1 mouse cellular context compared by ENCODE assay signal in genomic region chr1:145138452-145139266, GRCm38 (mm10).
TF ChIP-seq lines count a peak whose summit lies in the region.

No protein-coding gene starts in this region.

TF ChIP-seq in MEL, 35 proteins besides CTCF, POLR2A, EP300 and RAD21 (continued from another document):
- TF ChIP-seq KAT2A (conservative IDR thresholded peaks at IDR 0.05; ENCODE audit: low read depth, low read length): peak; percentile 42; the same call in 1 of the 2 replicates
- TF ChIP-seq ZC3H11A (IDR thresholded peaks at IDR 0.05; ENCODE audit: low read depth, low read length): no peak
- no peak for TF ChIP-seq NELFE (IDR thresholded peaks at IDR 0.05; ENCODE audit: low read depth, low read length)
- TF ChIP-seq MAX (IDR thresholded peaks at IDR 0.05; ENCODE audit: low read length): peak; percentile 56; the same call in 1 of the 2 replicates
- TF ChIP-seq TAL1 (IDR thresholded peaks at IDR 0.05; ENCODE audit: low read length): peak; percentile 79
- TF ChIP-seq USF1 (IDR thresholded peaks at IDR 0.05; ENCODE audit: low read depth, low read length): peak; percentile 60; the same call in 1 of the 2 replicates
- TF ChIP-seq UBTF (IDR thresholded peaks at IDR 0.05; ENCODE audit: borderline replicate concordance, insufficient read depth, low read depth, low read length): no peak
- TF ChIP-seq JUND (IDR thresholded peaks at IDR 0.05; ENCODE audit: low read depth, low read length): peak; percentile 62; the same call in 1 of the 2 replicates
